In genomic region chr6:126644181-126645043, GRCm38 (mm10) we compare ENCODE assay signal across 9 mouse cellular contexts. TPM values are rescaled to one million over a fixed set of nuclear protein-coding genes. Genes with fewer than 3 reads are reported as not detected.
DNase-seq lines count a peak whose midpoint lies in the region; ATAC-seq and TF ChIP-seq lines count a peak whose summit lies in the region.
"Had no signal": no experiment of that assay in that cellular context is flagged by ENCODE, and none has a peak within 500 bp of the region (broad histone marks: within the 10 kb centered on the region; RNA-seq: fewer than 3 reads in every experiment).

No protein-coding gene starts in this region.

- DNase-seq in kidney, adult 2 months, result peak; percentile 12
- no peak for DNase-seq in kidney, adult 8-10 months
- DNase-seq in cerebellum, adult 11 months, result peak; percentile 79
- DNase-seq in right cerebral cortex, adult 18-20 months, result peak; percentile 76
- DNase-seq in MN1 (ENCODE audit: low spot score), result no peak

- no peak for TF ChIP-seq CTCF in kidney, adult 2 months (conservative IDR thresholded peaks at IDR 0.05; ENCODE audit: insufficient read depth, insufficient read length, low read depth, low read length)

- no peak overlapping the region for H3K27ac ChIP-seq in kidney, adult 2 months (ENCODE audit: insufficient read depth, low read depth, low read length)
- H3K27ac ChIP-seq in forebrain, embryonic 13.5 days, result no peak overlapping the region; the same call in 1 of the 2 replicates
- H3K27ac ChIP-seq in kidney, embryonic 15.5 days, result no peak overlapping the region
- no peak overlapping the region for H3K27ac ChIP-seq in limb, embryonic 15.5 days
- H3K27ac ChIP-seq: macrophage had no signal

- H3K27me3 ChIP-seq in kidney, adult 2 months (replicated peaks; ENCODE audit: control insufficient read depth, insufficient read depth, low read length), result peaks cover 2% of the 10 kb centered on the region; the same call in 1 of the 2 replicates
- H3K27me3 ChIP-seq in forebrain, embryonic 13.5 days, result peaks cover 58% of the 10 kb centered on the region
- H3K27me3 ChIP-seq in kidney, embryonic 15.5 days, result peaks cover 82% of the 10 kb centered on the region
- peaks cover 67% of the 10 kb centered on the region for H3K27me3 ChIP-seq in limb, embryonic 15.5 days

- H3K9me3 ChIP-seq in forebrain, embryonic 13.5 days (replicated peaks), result no peaks in the 10 kb centered on the region
- H3K9me3 ChIP-seq in kidney, embryonic 15.5 days (replicated peaks), result no peaks in the 10 kb centered on the region
- H3K9me3 ChIP-seq in limb, embryonic 15.5 days, result no peaks in the 10 kb centered on the region

- WGBS in kidney, adult 2 months, result under 1% methylated on average over 66 of the region's 66 CpGs
- under 1% methylated on average over 62 of the region's 66 CpGs for WGBS in forebrain, embryonic 13.5 days
- under 1% methylated on average over 66 of the region's 66 CpGs for WGBS in kidney, embryonic 15.5 days
- under 1% methylated on average over 66 of the region's 66 CpGs for WGBS in limb, embryonic 15.5 days

- H3K36me3 ChIP-seq in kidney, adult 2 months (ENCODE audit: control insufficient read depth, insufficient read depth, low read length), result no peaks in the 10 kb centered on the region
- H3K36me3 ChIP-seq in forebrain, embryonic 13.5 days (ENCODE audit: poor library complexity, severe bottlenecking), result no peaks in the 10 kb centered on the region
- no peaks in the 10 kb centered on the region for H3K36me3 ChIP-seq in kidney, embryonic 15.5 days
- H3K36me3 ChIP-seq in limb, embryonic 15.5 days, result no peaks in the 10 kb centered on the region

- peak overlapping the region; percentile 99 for H3K4me2 ChIP-seq in forebrain, embryonic 13.5 days
- peak overlapping the region; percentile 98 for H3K4me2 ChIP-seq in kidney, embryonic 15.5 days
- H3K4me2 ChIP-seq in limb, embryonic 15.5 days, result peak overlapping the region; percentile 98

- no peaks in the 10 kb centered on the region for H3K4me1 ChIP-seq in kidney, adult 2 months (ENCODE audit: control insufficient read depth, insufficient read depth, low read length)
- H3K4me1 ChIP-seq in forebrain, embryonic 13.5 days, result peaks cover 24% of the 10 kb centered on the region
- peaks cover 39% of the 10 kb centered on the region for H3K4me1 ChIP-seq in kidney, embryonic 15.5 days
- H3K4me1 ChIP-seq in limb, embryonic 15.5 days, result peaks cover 40% of the 10 kb centered on the region

- peak overlapping the region; percentile 68 for H3K9ac ChIP-seq in forebrain, embryonic 13.5 days
- H3K9ac ChIP-seq in kidney, embryonic 15.5 days, result peak overlapping the region; percentile 31; the same call in 1 of the 2 replicates
- H3K9ac ChIP-seq in limb, embryonic 15.5 days, result peak overlapping the region; percentile 31

- no peak for TF ChIP-seq POLR2A in kidney, adult 2 months (IDR thresholded peaks at IDR 0.05; ENCODE audit: low read depth, low read length)

- H3K4me3 ChIP-seq in kidney, adult 2 months (ENCODE audit: insufficient read depth, low read depth, low read length), result 0 out of 2 replicates have a peak overlapping the region, but pooled peaks have one; percentile 1
- peak overlapping the region; percentile 57 for H3K4me3 ChIP-seq in forebrain, embryonic 13.5 days
- peak overlapping the region; percentile 53 for H3K4me3 ChIP-seq in kidney, embryonic 15.5 days (replicated peaks)
- peak overlapping the region; percentile 48 for H3K4me3 ChIP-seq in limb, embryonic 15.5 days

- ATAC-seq in forebrain, embryonic 13.5 days, result peak; percentile 28
- peak; percentile 52 for ATAC-seq in kidney, embryonic 15.5 days (replicated peaks; ENCODE audit: low FRiP score)
- 0 out of 2 replicates have a peak, but pooled peaks have one; percentile 42 for ATAC-seq in limb, embryonic 15.5 days (ENCODE audit: insufficient number of reproducible peaks, low FRiP score, low TSS enrichment, low read depth)

RNA-seq across cellular contexts. Expression of gene Kcna1, which starts 1.8 kb away (rescaled TPM):
- polyA plus RNA-seq in kidney, adult 2 months (2012; rRNA removed), result 0.77 and 1.2 TPM in 2 replicates
- 2.1 and 3.5 TPM in 2 replicates for polyA plus RNA-seq in forebrain, embryonic 13.5 days (2015; fragmentation: Nextera tagmentation; extraction: Ambion mirVana)
- 0.48 and 0.50 TPM in 2 replicates for polyA plus RNA-seq in kidney, embryonic 15.5 days (2015; fragmentation: Nextera tagmentation; extraction: Ambion mirVana)
- 5.1 and 5.5 TPM in 2 replicates for polyA plus RNA-seq in limb, embryonic 15.5 days (2015; fragmentation: Nextera tagmentation; extraction: Ambion mirVana)
- polyA plus RNA-seq: macrophage had no signal

Comparison
In these comparisons a context has a peak if more than half of its experiments do, and no peak if none do; other contexts are left out.
1. DNase-seq: peak in kidney, adult 2 months (single experiment), cerebellum, adult 11 months (single experiment) and right cerebral cortex, adult 18-20 months (single experiment); none in kidney, adult 8-10 months (0 of 2) and MN1 (single experiment).
2. H3K4me3 ChIP-seq: peak in every context shown above with its lines; median percentile 57 in forebrain, embryonic 13.5 days; 53 in kidney, embryonic 15.5 days; 48 in limb, embryonic 15.5 days; 1 in kidney, adult 2 months.
3. Peak in every context shown above with its lines, with median percentiles within 50 percentile points of each other: ATAC-seq, H3K4me2 ChIP-seq and H3K9ac ChIP-seq.